Mouse (Mus musculus) midbrain, embryonic 11.5 days (tissue): ENCODE data around the gene Hist1h3b. TPM values are rescaled to one million over a fixed set of nuclear protein-coding genes. Genes with fewer than 3 reads are reported as not detected.

Experiments
- ATAC-seq: fragments of 200-750 bp; cut with Nextera tagmentation; 2 replicates; pipeline ENCODE4 v1.8.0; 2017; ENCODE audit warnings: moderate TSS enrichment, moderate library complexity; ENCODE audit not compliant: low FRiP score
- DNase-seq: peaks from one replicate; pipeline ENCODE4 v3.0.0; 2015; ENCODE audit warnings: low spot score; ENCODE audit errors: missing footprints
- H3K27ac ChIP-seq: fragments of 300-500 bp; sonication (generic); 2 replicates; pipeline ENCODE4 v1.5.1; 2014; ENCODE audit warnings: low read depth, low read length
- H3K27me3 ChIP-seq: fragments of 300-500 bp; sonication (generic); 2 replicates; pipeline ENCODE4 v1.6.1; 2014; ENCODE audit warnings: mild to moderate bottlenecking, low read length, moderate library complexity, mixed read lengths; ENCODE audit not compliant: control insufficient read depth, insufficient read depth
- H3K36me3 ChIP-seq: fragments of 300-500 bp; sonication (generic); 2 replicates; pipeline ENCODE4 v1.6.1; 2014; ENCODE audit warnings: mild to moderate bottlenecking, low read length, moderate library complexity, mixed read lengths; ENCODE audit not compliant: control insufficient read depth, insufficient read depth
- H3K4me1 ChIP-seq: fragments of 300-500 bp; sonication (generic); 2 replicates; pipeline ENCODE4 v1.6.1; 2014; ENCODE audit warnings: low read length; ENCODE audit not compliant: control insufficient read depth, insufficient read depth
- H3K4me2 ChIP-seq: fragments of 300-500 bp; sonication (generic); 2 replicates; pipeline ENCODE4 v1.6.1; 2014; ENCODE audit warnings: mild to moderate bottlenecking, moderate library complexity
- H3K4me3 ChIP-seq: fragments of 300-500 bp; sonication (generic); 2 replicates; pipeline ENCODE4 v1.5.1; 2014; ENCODE audit warnings: low read depth, low read length
- H3K9ac ChIP-seq: fragments of 300-500 bp; sonication (generic); 2 replicates; pipeline ENCODE4 v1.6.1; 2014; ENCODE audit warnings: low read length
- H3K9me3 ChIP-seq: fragments of 300-500 bp; sonication (generic); 2 replicates; pipeline ENCODE4 v1.6.1; 2016; ENCODE audit warnings: low read length; ENCODE audit not compliant: control insufficient read depth
- WGBS: fragments of 180-500 bp; shearing (Covaris S2); extraction: QIAGEN DNeasy Blood & Tissue Kit; methylation state at CpG from one replicate; pipeline ENCODE4 v1.1.7; 2014; 5-methylcytosine and 5-hydroxymethylcytosine counted together
- microRNA-seq: library from miRNA; unstranded; fragments of <30 nt; microRNA quantifications from one replicate; pipeline ENCODE4, GENCODE M21; 2017
- polyA plus RNA-seq: library from polyadenylated mRNA; unstranded; fragments of >200 nt; fragmentation: Nextera tagmentation; extraction: Ambion mirVana; gene quantifications from 2 replicates; pipeline ENCODE4 v1.2.1, GENCODE M21; 2014

Hist1h3b gene
- polyA plus RNA-seq, 1 experiment from 2014 or later: 13.2 TPM

DNA sequence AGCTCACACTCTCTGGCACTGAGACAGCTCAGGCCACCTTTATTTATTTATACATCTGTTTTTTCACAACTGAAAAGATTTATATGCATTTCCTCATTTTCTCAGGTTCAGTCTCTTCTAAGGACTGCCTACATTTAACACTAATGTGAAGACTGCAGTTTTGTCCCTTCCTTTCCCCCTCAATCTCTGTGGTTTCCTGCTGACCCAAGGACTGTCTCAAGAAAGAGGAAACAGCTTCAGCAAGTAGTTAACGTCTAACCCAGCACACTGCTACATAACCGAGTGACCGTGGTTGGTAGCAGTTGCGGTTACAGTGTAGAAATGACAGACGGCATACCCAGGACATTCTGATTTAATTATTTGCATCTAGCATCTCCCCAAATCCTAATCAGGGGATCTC lies 47.3 kb downstream of the Hist1h3b start:
- no peak overlapping the region for H3K4me3 ChIP-seq
- WGBS: 89% methylated on average over 5 of the region's 5 CpGs
- no peak overlapping the region for H3K4me2 ChIP-seq
- H3K9me3 ChIP-seq: no peaks in the 10 kb centered on the region
- no peaks in the 10 kb centered on the region for H3K4me1 ChIP-seq
- ATAC-seq: no peak
- no peak overlapping the region for H3K27ac ChIP-seq
- H3K27me3 ChIP-seq: no peaks in the 10 kb centered on the region
- H3K36me3 ChIP-seq: no peaks in the 10 kb centered on the region
- no peak overlapping the region for H3K9ac ChIP-seq
- no peak for DNase-seq

Small RNA genes within 50 kb of the gene (microRNA-seq; reads per million reads assigned to microRNA genes)
- gene Gm44314: not detected
- gene Gm44484: not detected

Other genes with a start within 250 kb of the Hist1h3b start
- 3.3 and 3.6 TPM in 2 replicates for gene Hist1h4h, start 221.2 kb upstream of the Hist1h3b start, polyA plus RNA-seq
- gene Hist1h2af, start 218.4 kb upstream of the Hist1h3b start, polyA plus RNA-seq: 6.4 and 9.1 TPM in 2 replicates
- gene Hist1h3g, start 216.8 kb upstream of the Hist1h3b start, polyA plus RNA-seq: 4.0 and 4.8 TPM in 2 replicates
- 0.44 and 0.87 TPM in 2 replicates for gene Hist1h2bh, start 208.9 kb upstream of the Hist1h3b start, polyA plus RNA-seq
- 1.2 and 1.3 TPM in 2 replicates for gene Hist1h3f, start 208.2 kb upstream of the Hist1h3b start, polyA plus RNA-seq
- gene Hist1h4f, start 200.6 kb upstream of the Hist1h3b start, polyA plus RNA-seq: 0.53 and 0.77 TPM in 2 replicates
- gene Hist1h1d, start 199.0 kb upstream of the Hist1h3b start, polyA plus RNA-seq: 0.59 and 0.61 TPM in 2 replicates
- gene Hist1h3e, start 189.9 kb upstream of the Hist1h3b start, polyA plus RNA-seq: 7.2 and 7.4 TPM in 2 replicates
- 69.8 and 76.3 TPM in 2 replicates for gene Hist1h2ae, start 181.0 kb upstream of the Hist1h3b start, polyA plus RNA-seq
- 3.9 and 6.2 TPM in 2 replicates for gene Hist1h2bg, start 180.9 kb upstream of the Hist1h3b start, polyA plus RNA-seq
- 2.6 and 4.9 TPM in 2 replicates for gene Hist1h2bf, start 178.1 kb upstream of the Hist1h3b start, polyA plus RNA-seq
- gene Hist1h2ad, start 177.9 kb upstream of the Hist1h3b start, polyA plus RNA-seq: 1.9 and 2.2 TPM in 2 replicates
- 7.4 and 9.8 TPM in 2 replicates for gene Hist1h3d, start 176.5 kb upstream of the Hist1h3b start, polyA plus RNA-seq
- gene Hist1h4d, start 170.7 kb upstream of the Hist1h3b start, polyA plus RNA-seq: 99.4 and 124 TPM in 2 replicates
- gene Hist1h2be, start 131.1 kb upstream of the Hist1h3b start, polyA plus RNA-seq: 1.6 and 1.7 TPM in 2 replicates
- 24.8 and 28.9 TPM in 2 replicates for gene Hist1h1e, start 129.7 kb upstream of the Hist1h3b start, polyA plus RNA-seq
- 0.83 and 1.1 TPM in 2 replicates for gene Hist1h2ac, start 68.3 kb upstream of the Hist1h3b start, polyA plus RNA-seq
- gene Hist1h2bc, start 68.1 kb upstream of the Hist1h3b start, polyA plus RNA-seq: 25.3 and 25.7 TPM in 2 replicates
- gene Hist1h1t, start 56.5 kb upstream of the Hist1h3b start, polyA plus RNA-seq: not detected in 2 replicates
- 5.3 and 6.4 TPM in 2 replicates for gene Hist1h4c, start 53.8 kb upstream of the Hist1h3b start, polyA plus RNA-seq
- gene Hfe, start 41.4 kb upstream of the Hist1h3b start, polyA plus RNA-seq: 2.7 and 3.3 TPM in 2 replicates
- 13.5 and 14.0 TPM in 2 replicates for gene Hist1h1c, start 13.5 kb upstream of the Hist1h3b start, polyA plus RNA-seq
- 8.6 and 9.2 TPM in 2 replicates for gene Hist1h3c, start 6.7 kb upstream of the Hist1h3b start, polyA plus RNA-seq
- 2.1 and 2.4 TPM in 2 replicates for gene Hist1h2bb, start 5.5 kb upstream of the Hist1h3b start, polyA plus RNA-seq
- 42.8 and 57.5 TPM in 2 replicates for gene Hist1h2ab, start 1.1 kb upstream of the Hist1h3b start, polyA plus RNA-seq
- gene Hist1h4b, start 4.7 kb downstream of the Hist1h3b start, polyA plus RNA-seq: 3.9 and 5.5 TPM in 2 replicates
- gene Hist1h4a, start 9.0 kb downstream of the Hist1h3b start, polyA plus RNA-seq: 0.49 and 0.55 TPM in 2 replicates
- 3.0 and 5.1 TPM in 2 replicates for gene Hist1h3a, start 10.1 kb downstream of the Hist1h3b start, polyA plus RNA-seq
- gene Hist1h1a, start 11.4 kb downstream of the Hist1h3b start, polyA plus RNA-seq: 3.5 and 3.7 TPM in 2 replicates
- gene Trim38, start 17.6 kb downstream of the Hist1h3b start, polyA plus RNA-seq: not detected in 2 replicates
- not detected in 2 replicates for gene Slc17a2, start 54.7 kb downstream of the Hist1h3b start, polyA plus RNA-seq
- not detected in 2 replicates for gene Slc17a3, start 87.2 kb downstream of the Hist1h3b start, polyA plus RNA-seq
- gene Slc17a1, start 115.5 kb downstream of the Hist1h3b start, polyA plus RNA-seq: 0.08 TPM in 1 of 2 replicates, not detected in the other
- not detected in 2 replicates for gene Slc17a4, start 162.7 kb downstream of the Hist1h3b start, polyA plus RNA-seq
- gene Hist1h2ba, start 181.9 kb downstream of the Hist1h3b start, polyA plus RNA-seq: not detected in 2 replicates
- gene Hist1h2aa, start 182.2 kb downstream of the Hist1h3b start, polyA plus RNA-seq: not detected in 2 replicates
- gene Scgn, start 238.9 kb downstream of the Hist1h3b start, polyA plus RNA-seq: 0.56 TPM in 1 of 2 replicates, not detected in the other